29 mouse cellular contexts compared by ENCODE assay signal in genomic region chr1:105083551-105084103, GRCm38 (mm10).
DNase-seq lines count a peak whose midpoint lies in the region; ATAC-seq and TF ChIP-seq lines count a peak whose summit lies in the region.
"Had no signal": no experiment of that assay in that cellular context is flagged by ENCODE, and none has a peak within 500 bp of the region (broad histone marks: within the 10 kb centered on the region; RNA-seq: fewer than 3 reads in every experiment).

No protein-coding gene starts in this region.

- ATAC-seq in midbrain, embryonic 11.5 days (ENCODE audit: low FRiP score) = no peak
- no peak for ATAC-seq in midbrain, embryonic 16.5 days
- ATAC-seq in limb, embryonic 11.5 days (ENCODE audit: insufficient number of reproducible peaks, low FRiP score, low TSS enrichment, low read depth) = 0 out of 2 replicates have a peak, but pooled peaks have one; percentile 58
- no peak for ATAC-seq in heart, embryonic 12.5 days (ENCODE audit: insufficient number of reproducible peaks, low FRiP score)
- ATAC-seq: forebrain, embryonic 13.5 days; inflammation-experienced regulatory T-cells, adult 6 months; Patski had no signal

- H3K4me3 ChIP-seq in midbrain, embryonic 11.5 days (ENCODE audit: low read depth, low read length) = no peak overlapping the region
- no peak overlapping the region for H3K4me3 ChIP-seq in midbrain, embryonic 16.5 days (ENCODE audit: low read depth, low read length)
- H3K4me3 ChIP-seq in limb, embryonic 11.5 days (ENCODE audit: low read depth, low read length) = no peak overlapping the region
- H3K4me3 ChIP-seq in heart, embryonic 12.5 days = no peak overlapping the region
- H3K4me3 ChIP-seq: embryonic facial prominence, embryonic 13.5 days; forebrain, embryonic 13.5 days; heart, embryonic 13.5 days; hindbrain, embryonic 13.5 days; layer of hippocampus, adult 2 months; midbrain, embryonic 10.5 days had no signal

- TF ChIP-seq POLR2A in brain, embryonic 14.5 days (IDR thresholded peaks at IDR 0.05; ENCODE audit: borderline replicate concordance, extremely low read depth, insufficient read depth, insufficient read length, poor library complexity, severe bottlenecking) = no peak

- H3K9me3 ChIP-seq in midbrain, embryonic 11.5 days (ENCODE audit: control insufficient read depth, low read length) = no peaks in the 10 kb centered on the region
- no peaks in the 10 kb centered on the region for H3K9me3 ChIP-seq in midbrain, embryonic 16.5 days (replicated peaks; ENCODE audit: control insufficient read depth, low read length, poor library complexity, severe bottlenecking)
- no peaks in the 10 kb centered on the region for H3K9me3 ChIP-seq in limb, embryonic 11.5 days (ENCODE audit: control insufficient read depth, low read length)
- H3K9me3 ChIP-seq in heart, embryonic 12.5 days (replicated peaks) = no peaks in the 10 kb centered on the region
- H3K9me3 ChIP-seq: embryonic facial prominence, embryonic 13.5 days; forebrain, embryonic 13.5 days; heart, embryonic 13.5 days; hindbrain, embryonic 13.5 days; midbrain, embryonic 10.5 days had no signal

- DNase-seq in midbrain, embryonic 11.5 days (ENCODE audit: low spot score, missing footprints) = peak; percentile 64
- DNase-seq in brain, embryonic 14.5 days (ENCODE audit: low read depth) = peak; percentile 21
- DNase-seq in embryo, embryonic 9.5 days (ENCODE audit: extremely low spot score) = peak; percentile 10
- DNase-seq in limb, embryonic 11.5 days (ENCODE audit: low spot score) = peak; percentile 47
- DNase-seq in ovary, postnatal 36 days (ENCODE audit: low spot score) = no peak
- DNase-seq: adrenal gland, adult 2 months; B cell, adult 2 months; cerebellum, adult 18-20 months; cerebellum, postnatal 14 days; gastrocnemius, postnatal 14 days; heart, adult 18-20 months; heart, postnatal 14 days; kidney, adult 18-20 months; kidney, postnatal 25 days; layer of hippocampus, postnatal 36 days; thymus, adult 18-20 months; thymus, postnatal 4 days had no signal

- H3K9ac ChIP-seq in midbrain, embryonic 11.5 days (ENCODE audit: low read length) = no peak overlapping the region
- H3K9ac ChIP-seq in midbrain, embryonic 16.5 days (ENCODE audit: low read depth, low read length) = no peak overlapping the region
- no peak overlapping the region for H3K9ac ChIP-seq in limb, embryonic 11.5 days (ENCODE audit: low read length)
- H3K9ac ChIP-seq in heart, embryonic 12.5 days = no peak overlapping the region
- H3K9ac ChIP-seq: embryonic facial prominence, embryonic 13.5 days; forebrain, embryonic 13.5 days; heart, embryonic 13.5 days; hindbrain, embryonic 13.5 days had no signal

- H3K27ac ChIP-seq in midbrain, embryonic 11.5 days (ENCODE audit: low read depth, low read length) = no peak overlapping the region
- no peak overlapping the region for H3K27ac ChIP-seq in midbrain, embryonic 16.5 days (ENCODE audit: low read length)
- no peak overlapping the region for H3K27ac ChIP-seq in limb, embryonic 11.5 days (replicated peaks; ENCODE audit: low read depth, low read length)
- no peak overlapping the region for H3K27ac ChIP-seq in heart, embryonic 12.5 days (ENCODE audit: poor library complexity, severe bottlenecking)
- H3K27ac ChIP-seq: embryonic facial prominence, embryonic 13.5 days; forebrain, embryonic 13.5 days; heart, embryonic 13.5 days; hindbrain, embryonic 13.5 days; layer of hippocampus, adult 2 months; macrophage; midbrain, embryonic 10.5 days had no signal

- no peaks in the 10 kb centered on the region for H3K27me3 ChIP-seq in midbrain, embryonic 11.5 days (ENCODE audit: control insufficient read depth, insufficient read depth, low read length)
- H3K27me3 ChIP-seq in midbrain, embryonic 16.5 days (ENCODE audit: control insufficient read depth, insufficient read depth, low read depth, low read length) = no peaks in the 10 kb centered on the region
- no peaks in the 10 kb centered on the region for H3K27me3 ChIP-seq in limb, embryonic 11.5 days (ENCODE audit: control insufficient read depth, insufficient read depth, low read length)
- H3K27me3 ChIP-seq in heart, embryonic 12.5 days (replicated peaks) = no peaks in the 10 kb centered on the region
- H3K27me3 ChIP-seq: embryonic facial prominence, embryonic 13.5 days; forebrain, embryonic 13.5 days; heart, embryonic 13.5 days; hindbrain, embryonic 13.5 days had no signal

- H3K36me3 ChIP-seq in midbrain, embryonic 11.5 days (ENCODE audit: control insufficient read depth, insufficient read depth, low read length) = no peaks in the 10 kb centered on the region
- no peaks in the 10 kb centered on the region for H3K36me3 ChIP-seq in midbrain, embryonic 16.5 days (ENCODE audit: control insufficient read depth, insufficient read depth, low read length)
- no peaks in the 10 kb centered on the region for H3K36me3 ChIP-seq in limb, embryonic 11.5 days (ENCODE audit: control insufficient read depth, insufficient read depth, low read length)
- no peaks in the 10 kb centered on the region for H3K36me3 ChIP-seq in heart, embryonic 12.5 days
- H3K36me3 ChIP-seq: embryonic facial prominence, embryonic 13.5 days; G1E; heart, embryonic 13.5 days; hindbrain, embryonic 13.5 days; midbrain, embryonic 10.5 days had no signal

- H3K4me1 ChIP-seq in midbrain, embryonic 11.5 days (ENCODE audit: control insufficient read depth, insufficient read depth, low read length) = no peaks in the 10 kb centered on the region
- no peaks in the 10 kb centered on the region for H3K4me1 ChIP-seq in midbrain, embryonic 16.5 days (ENCODE audit: control insufficient read depth, insufficient read depth, low read length)
- H3K4me1 ChIP-seq in limb, embryonic 11.5 days (ENCODE audit: control insufficient read depth, insufficient read depth, low read length) = no peaks in the 10 kb centered on the region
- H3K4me1 ChIP-seq in heart, embryonic 12.5 days (replicated peaks) = no peaks in the 10 kb centered on the region
- H3K4me1 ChIP-seq: forebrain, embryonic 13.5 days; heart, embryonic 13.5 days; hindbrain, embryonic 13.5 days; midbrain, embryonic 10.5 days had no signal

- no peak for TF ChIP-seq CTCF in brain, embryonic 14.5 days (IDR thresholded peaks at IDR 0.05; ENCODE audit: borderline replicate concordance, extremely low read depth, insufficient read depth, insufficient read length)

- 71% methylated on average over 6 of the region's 6 CpGs for WGBS in midbrain, embryonic 11.5 days
- WGBS in midbrain, embryonic 16.5 days = 57% methylated on average over 6 of the region's 6 CpGs
- 50% methylated on average over 6 of the region's 6 CpGs for WGBS in limb, embryonic 11.5 days
- 72% methylated on average over 6 of the region's 6 CpGs for WGBS in heart, embryonic 12.5 days

- H3K4me2 ChIP-seq in midbrain, embryonic 11.5 days = no peak overlapping the region
- no peak overlapping the region for H3K4me2 ChIP-seq in midbrain, embryonic 16.5 days (ENCODE audit: low read length)
- no peak overlapping the region for H3K4me2 ChIP-seq in limb, embryonic 11.5 days (ENCODE audit: low read depth, severe bottlenecking)
- H3K4me2 ChIP-seq in heart, embryonic 12.5 days = no peak overlapping the region
- H3K4me2 ChIP-seq: embryonic facial prominence, embryonic 13.5 days; forebrain, embryonic 13.5 days; heart, embryonic 13.5 days; hindbrain, embryonic 13.5 days had no signal
